Mouse (Mus musculus): ENCODE measurements around the gene Pip4k2b.
"Not testable (repeated sequence)": the region's sequence is repeated elsewhere in the genome, so short reads cannot be mapped to it uniquely, and the experiment has no call there.

Pip4k2b gene

GRCm38 (mm10) chr11:97744063-97744717 is at the start of gene Pip4k2b:
TSS of gene Pip4k2b (minus strand) at chr11:97744704.
- DNase-seq (ENCODE audit: extremely low spot score, low read depth, low spot score), result no peak

DNA sequence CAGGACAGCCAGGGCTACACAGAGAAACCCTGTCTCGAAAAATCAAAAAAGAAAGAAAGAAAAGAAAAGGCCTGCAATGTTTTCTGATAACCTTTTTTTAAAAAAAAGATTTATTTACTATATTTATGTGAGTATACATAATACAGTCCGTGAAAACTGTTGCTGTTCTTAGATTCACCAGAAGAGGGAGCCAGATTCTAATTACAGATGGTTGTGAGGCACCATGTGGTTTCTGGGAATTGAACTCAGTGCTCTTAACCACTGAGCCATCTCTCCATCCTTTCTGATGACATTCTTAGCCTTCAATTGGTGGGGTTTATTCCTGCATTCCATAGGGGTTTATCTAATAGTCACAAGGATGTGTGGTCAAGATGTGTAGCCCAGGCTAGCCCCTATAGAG is 48.7 kb upstream of the Pip4k2b start:
- no peak for DNase-seq (ENCODE audit: extremely low spot score, low read depth, low spot score)

GRCm38 (mm10) chr11:97790778-97791438 is 46.4 kb upstream of the Pip4k2b start:
- not testable (repeated sequence) for DNase-seq (ENCODE audit: extremely low spot score, low read depth, low spot score)

GRCm38 (mm10) chr11:97789727-97790126 is 45.2 kb upstream of the Pip4k2b start:
- no peak for DNase-seq (ENCODE audit: extremely low spot score, low read depth, low spot score)

GRCm38 (mm10) chr11:97787961-97788360 is 43.5 kb upstream of the Pip4k2b start:
- DNase-seq (ENCODE audit: extremely low spot score, low read depth, low spot score), result no peak

- DNase-seq (ENCODE audit: extremely low spot score, low read depth, low spot score), result no peak
These were observed 38.0 kb upstream of the Pip4k2b start for GRCm38 (mm10) chr11:97782564-97782895.

DNA sequence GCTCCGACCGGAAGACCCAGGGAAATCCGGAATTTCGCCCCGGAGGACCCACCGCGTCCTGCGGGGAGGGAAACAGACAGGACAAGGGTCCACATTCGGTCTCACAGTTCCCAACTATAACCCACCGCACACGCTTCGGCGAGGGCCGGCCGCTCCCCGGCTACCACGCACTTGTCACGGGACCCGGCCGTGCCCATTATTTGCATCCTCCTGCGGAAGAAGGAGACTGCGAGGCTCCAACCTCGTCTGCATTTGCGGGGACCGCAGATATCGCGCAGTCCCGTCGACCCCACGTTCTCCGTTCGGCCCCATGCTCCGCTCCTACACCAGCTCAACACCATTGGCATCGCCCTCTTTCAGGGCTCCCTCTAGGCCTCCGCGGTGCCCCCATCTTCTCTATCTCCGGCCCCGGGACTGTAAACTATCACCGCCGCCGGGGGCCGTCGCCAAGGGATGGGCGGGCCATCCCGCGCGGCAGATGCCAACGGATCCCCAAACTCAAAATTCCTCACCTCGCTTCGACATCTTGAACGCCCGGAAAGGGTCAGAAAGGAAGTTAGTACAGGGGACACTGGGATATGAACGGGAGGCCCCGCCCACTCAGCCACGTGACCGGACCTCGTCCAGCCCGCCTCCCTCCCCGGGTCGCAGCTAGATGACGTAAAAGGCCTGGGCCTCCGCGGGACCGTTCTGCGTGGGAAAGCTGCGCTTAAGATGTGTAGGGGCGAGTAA is 37.5 kb upstream of the Pip4k2b start, which contains the start of gene Rpl23:
TSS of gene Rpl23 (minus strand) at position 606 of the 732 bp plus-strand sequence.
- peak; percentile 91 for DNase-seq (ENCODE audit: extremely low spot score, low read depth, low spot score)

DNA sequence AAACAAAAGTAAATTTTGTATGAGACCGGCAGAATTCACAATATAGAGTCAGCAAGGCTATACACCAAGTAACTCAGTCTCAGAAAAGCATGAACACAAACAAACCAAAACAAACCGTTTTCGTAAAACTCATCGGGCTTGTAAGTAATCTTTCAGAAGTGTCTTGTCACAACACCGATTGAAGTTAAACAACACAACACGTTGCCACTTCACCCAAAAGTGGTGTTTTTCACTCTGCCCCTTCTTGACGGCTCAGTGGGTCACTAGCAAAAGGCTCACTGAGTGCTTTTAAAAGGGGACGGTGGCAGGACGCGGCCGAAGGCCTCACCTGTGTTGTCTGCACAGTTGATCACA is 37.0 kb upstream of the Pip4k2b start:
- DNase-seq (ENCODE audit: extremely low spot score, low read depth, low spot score), result no peak

DNA sequence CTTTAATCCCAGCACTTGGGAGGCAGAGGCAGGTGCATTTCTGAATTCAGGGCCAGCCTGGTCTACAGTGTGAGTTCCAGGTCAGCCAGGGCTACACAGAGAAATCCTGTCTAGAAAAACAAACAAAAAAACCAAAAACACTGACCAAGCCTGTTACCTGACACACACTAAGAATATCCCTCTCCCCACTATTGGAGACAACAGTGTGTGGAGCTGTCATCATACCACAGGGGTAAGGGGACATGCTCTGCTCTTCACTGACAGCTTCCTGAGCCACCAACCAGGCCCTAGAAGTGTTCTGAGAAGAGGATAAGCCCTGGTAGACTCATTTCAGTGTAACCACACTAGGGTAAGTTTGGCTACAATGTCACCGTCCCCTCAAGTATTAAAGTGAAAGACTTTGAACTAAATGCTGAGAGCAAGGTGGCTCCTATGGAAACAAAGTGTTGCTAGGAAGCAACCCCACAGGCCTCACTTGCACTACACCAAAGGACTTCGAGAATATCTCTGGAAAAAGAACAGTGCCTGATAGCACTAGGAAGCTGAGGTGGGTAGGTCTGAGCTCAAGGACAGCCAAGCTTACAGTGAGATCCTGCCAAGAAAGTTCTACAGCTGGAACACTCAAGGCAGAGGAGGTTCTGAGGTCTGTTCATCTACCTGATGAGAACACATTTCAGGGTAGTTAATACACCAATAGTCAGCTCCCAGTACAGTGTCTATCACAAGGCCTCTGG is 35.6 kb upstream of the Pip4k2b start:
- DNase-seq (ENCODE audit: extremely low spot score, low read depth, low spot score), result no peak

DNA sequence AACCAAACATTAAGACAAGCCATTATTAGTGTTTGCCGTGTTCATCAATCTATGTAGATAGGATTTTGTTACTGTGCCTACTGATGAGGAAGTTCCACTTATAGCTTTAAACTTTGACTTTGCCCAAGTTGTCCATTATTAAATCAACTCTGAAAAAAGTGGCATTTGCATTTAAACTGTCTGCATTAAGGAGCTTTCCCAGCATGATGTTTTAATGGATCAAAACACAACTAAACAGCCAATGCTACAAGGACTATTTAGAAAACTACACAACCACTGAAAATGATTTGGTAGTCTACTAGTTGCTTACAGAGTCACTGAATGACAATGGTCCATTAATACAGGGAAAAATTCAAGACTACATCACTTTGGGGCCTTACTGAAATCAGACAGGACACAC is 34.4 kb upstream of the Pip4k2b start:
- no peak for DNase-seq (ENCODE audit: extremely low spot score, low read depth, low spot score)

GRCm38 (mm10) chr11:97777129-97777529 is 32.6 kb upstream of the Pip4k2b start:
- DNase-seq (ENCODE audit: extremely low spot score, low read depth, low spot score), result no peak

- DNase-seq (ENCODE audit: extremely low spot score, low read depth, low spot score), result no peak
These were observed 32.1 kb upstream of the Pip4k2b start for GRCm38 (mm10) chr11:97776497-97777128.

DNA sequence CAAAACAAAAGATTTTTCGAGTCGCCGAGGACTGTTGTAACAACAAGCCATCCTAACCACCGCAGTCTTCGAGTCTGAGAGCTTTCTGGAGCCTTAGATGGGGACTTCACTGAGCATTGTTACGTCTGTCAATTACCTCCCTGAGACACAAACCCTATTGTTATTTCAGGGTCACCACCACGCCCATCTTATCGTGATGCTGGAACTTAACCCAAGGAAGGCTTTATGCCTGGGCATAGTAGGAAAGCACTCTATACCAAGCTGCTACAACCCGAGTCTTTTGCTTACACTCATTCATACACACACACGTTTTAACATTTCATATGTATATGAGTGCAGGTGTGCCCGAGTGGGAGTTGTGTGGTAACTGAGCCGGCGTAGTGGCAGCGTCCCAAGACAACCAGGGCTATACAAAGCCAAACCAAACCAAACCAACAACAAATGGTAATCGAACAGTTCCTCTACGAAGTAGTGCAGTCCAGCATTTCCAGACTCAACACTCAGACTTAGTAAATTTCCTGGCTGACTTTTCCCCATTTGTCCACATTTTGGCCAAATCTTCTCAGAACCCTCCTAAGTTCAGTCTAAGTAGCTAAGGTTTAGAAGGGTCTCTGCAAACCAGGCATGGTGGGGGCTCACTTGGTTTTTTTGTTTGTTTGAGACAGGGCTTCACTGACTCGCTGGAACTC is 31.4 kb upstream of the Pip4k2b start, which contains the start of gene 1700001P01Rik:
TSS of gene 1700001P01Rik (minus strand) at position 111 of the 689 bp plus-strand sequence.
- DNase-seq (ENCODE audit: extremely low spot score, low read depth, low spot score), result no peak

DNA sequence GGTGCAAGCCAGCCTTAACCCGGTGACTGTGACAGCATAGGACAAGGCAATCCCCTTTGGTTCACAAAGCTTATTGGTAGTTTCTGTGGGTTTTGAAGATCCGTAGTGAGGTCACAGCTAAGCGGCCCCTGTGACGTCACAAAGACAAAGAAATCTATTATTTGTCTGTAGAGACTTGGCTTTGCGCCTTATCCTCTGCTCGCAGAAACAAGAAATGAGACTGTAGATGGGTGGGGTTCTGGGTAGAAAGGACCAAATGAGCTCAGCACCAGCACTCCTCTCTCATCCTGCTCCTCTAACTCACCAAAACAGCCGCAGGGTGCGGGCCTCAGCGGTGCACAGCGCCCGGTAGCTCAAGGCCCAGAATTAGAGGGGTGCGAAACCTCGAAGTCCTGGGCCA is 30.7 kb upstream of the Pip4k2b start:
- no peak for DNase-seq (ENCODE audit: extremely low spot score, low read depth, low spot score)

DNA sequence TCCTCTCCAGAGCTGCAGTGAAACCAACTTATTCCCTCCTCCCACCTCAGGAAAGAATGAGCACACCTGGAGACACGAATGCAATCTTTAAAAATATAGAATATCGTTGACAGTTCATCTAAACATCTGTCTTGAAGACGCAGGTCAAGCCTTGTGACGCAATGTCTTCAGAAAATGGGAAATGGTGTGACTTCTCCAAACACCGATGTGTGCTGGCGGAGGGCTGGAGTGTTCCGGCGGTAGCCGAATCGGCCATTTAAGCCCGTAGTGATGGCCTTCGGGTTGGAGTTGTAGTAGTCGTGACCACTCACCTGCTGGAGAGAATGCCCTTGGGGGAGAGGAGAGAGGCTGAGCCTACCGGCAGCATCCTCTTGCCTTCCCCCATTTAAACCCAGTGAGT is 26.9 kb upstream of the Pip4k2b start:
- no peak for DNase-seq (ENCODE audit: extremely low spot score, low read depth, low spot score)

DNA sequence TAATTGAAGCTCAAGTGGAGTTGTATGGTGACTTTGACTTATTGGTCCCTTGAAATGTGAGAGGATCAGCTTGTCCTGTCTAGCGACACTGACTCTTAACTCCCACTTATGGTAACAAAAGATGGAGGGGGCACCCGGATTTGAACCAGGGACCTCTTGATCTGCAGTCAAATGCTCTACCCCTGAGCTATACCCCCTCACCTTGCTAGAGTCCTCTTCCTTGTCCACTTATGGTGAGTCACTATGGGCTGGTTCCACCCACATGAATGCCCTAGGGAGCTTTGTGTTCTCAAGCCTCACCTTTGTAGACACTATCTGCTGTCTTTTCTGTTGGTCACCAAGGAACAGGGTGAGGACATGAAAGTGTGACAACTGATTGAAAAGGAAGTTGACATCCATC is 25.2 kb upstream of the Pip4k2b start:
- DNase-seq (ENCODE audit: extremely low spot score, low read depth, low spot score), result no peak

DNA sequence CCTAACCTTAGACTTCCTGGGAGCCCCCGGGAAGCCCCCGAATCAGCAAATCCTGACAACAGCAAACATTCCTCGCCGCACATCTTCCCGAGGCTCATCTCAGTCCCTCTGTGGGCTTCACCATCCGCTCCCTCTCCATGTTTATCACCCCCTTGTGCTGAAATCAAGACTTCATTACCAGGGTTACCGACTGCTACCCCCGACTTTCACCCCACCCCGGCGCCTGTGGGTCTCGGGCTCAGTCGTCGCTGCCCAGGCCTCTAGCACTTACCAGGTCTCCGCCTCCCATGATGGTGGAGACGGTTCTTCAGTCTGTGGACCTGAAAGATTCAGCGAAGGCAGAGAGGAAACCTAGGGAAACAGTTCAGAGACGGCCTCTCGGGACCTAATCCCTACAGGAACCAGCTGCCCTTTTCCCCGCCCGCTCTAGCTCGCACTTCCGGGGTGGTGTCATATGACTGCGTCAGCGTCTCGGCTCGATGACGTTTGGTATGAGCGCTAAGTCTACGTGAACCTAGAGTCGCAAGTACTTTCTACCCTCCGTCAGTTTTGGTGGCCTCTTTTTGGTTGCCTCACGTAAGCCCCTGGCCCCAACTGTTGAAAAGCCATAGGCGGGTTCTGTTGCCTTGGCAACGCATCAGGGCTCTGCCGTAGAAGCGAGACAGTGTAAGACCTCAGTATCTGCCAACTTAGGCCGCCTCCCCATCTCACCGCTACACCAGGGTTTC is 21.8 kb upstream of the Pip4k2b start, which contains the start of gene Cwc25:
TSS of gene Cwc25 (minus strand) at position 403 of the 728 bp plus-strand sequence.
- peak; percentile 94 for DNase-seq (ENCODE audit: extremely low spot score, low read depth, low spot score)

DNA sequence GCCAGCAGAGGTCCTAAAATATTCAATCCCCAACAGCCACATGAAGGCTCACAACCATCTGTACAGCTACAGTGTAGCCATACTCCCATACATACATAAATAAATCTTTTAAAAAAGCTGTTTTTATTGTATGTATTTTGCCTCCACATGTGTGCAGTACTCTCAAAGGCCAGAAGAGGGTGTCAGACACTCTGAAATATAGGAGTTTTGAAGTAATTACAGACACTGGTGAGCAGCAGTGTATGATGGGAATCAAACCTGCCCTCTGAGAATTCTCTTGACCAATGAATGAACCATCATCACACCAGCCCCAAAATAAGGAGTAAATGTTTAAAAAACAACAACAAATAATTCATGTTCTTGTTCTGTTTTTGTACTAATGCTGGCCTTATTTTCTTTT is 17.1 kb upstream of the Pip4k2b start:
- DNase-seq (ENCODE audit: extremely low spot score, low read depth, low spot score), result no peak

DNA sequence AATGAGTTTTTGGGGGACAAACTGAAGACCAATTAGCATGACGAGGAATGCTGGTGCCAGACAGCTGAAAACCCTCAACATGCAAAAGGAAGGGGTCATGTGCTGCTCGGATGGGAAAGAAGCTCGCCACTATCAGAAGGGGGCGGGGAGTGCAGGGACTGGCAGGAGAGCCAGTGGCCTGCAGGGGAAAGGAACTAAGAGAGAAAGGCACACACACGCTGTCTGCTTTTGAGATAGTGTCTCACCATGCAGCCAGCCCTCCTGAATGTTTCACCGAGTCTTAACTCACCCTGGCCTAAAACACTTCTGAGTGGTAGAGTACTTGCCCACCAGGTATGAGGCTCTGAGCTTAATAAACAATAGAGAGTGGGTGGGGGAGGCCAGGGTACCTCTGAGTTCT is 14.4 kb upstream of the Pip4k2b start:
- DNase-seq (ENCODE audit: extremely low spot score, low read depth, low spot score), result no peak

- DNase-seq (ENCODE audit: extremely low spot score, low read depth, low spot score), result no peak
These were observed 13.6 kb upstream of the Pip4k2b start for GRCm38 (mm10) chr11:97758125-97758524.

Measured in hindlimb bud, embryonic 11.5 days (tissue).